In the genomic region with DNA sequence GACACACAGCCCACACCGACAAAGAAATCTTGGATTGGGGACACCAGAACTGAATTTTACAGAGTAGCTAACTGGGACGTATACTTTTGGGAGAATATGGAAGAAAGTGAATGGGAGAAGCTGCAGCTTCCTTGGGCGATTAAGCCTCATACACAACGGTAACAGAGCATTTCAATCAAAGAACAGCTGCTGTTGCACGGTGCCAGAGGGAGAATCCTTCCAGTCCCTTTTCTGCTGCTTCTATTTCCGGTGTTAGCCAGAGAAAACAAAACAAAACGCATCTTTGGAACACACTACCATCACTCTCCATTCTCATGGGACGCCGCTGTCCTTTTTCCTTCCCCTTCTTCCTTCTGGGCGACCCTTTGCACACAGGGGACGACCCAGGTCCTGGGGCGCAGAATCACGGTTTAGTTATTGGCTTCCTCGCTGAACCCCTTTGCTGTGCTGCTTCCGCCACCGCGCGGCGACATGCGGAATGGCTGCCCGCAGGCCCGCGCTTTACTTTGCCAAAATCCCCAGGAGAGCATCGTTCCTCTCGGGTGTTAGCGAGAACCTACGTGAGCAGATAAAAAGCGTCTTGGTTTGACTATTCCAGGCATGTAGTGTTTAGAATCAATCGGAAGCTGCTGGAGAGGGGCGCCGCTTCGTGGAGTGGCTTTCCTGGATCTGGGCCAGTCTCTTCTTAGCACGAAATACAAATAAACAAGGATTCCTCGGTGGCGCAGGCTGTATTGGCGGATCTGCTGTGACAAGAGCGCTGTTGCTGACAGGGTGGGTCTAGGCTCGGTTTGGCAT, we compare ENCODE assay signal across 8 mouse cellular contexts.
DNase-seq lines count a peak whose midpoint lies in the region; ATAC-seq and TF ChIP-seq lines count a peak whose summit lies in the region.

No protein-coding gene starts in this region.

- peak overlapping the region; percentile 67 for H3K4me2 ChIP-seq in embryonic facial prominence, embryonic 11.5 days (ENCODE audit: low read depth, low read length)
- peak overlapping the region; percentile 57 for H3K4me2 ChIP-seq in midbrain, embryonic 11.5 days

- intact Hi-C loops in left cerebral cortex, postnatal 4 days (cut with DNase I): loop anchor here (5.0 kb wide), 1 partner anchor 1087 kb away; no protein-coding TSS in a partner anchor

- 10% methylated on average over 38 of the region's 38 CpGs for WGBS in thymus, adult 2 months
- WGBS in embryonic facial prominence, embryonic 11.5 days: 4% methylated on average over 38 of the region's 38 CpGs
- WGBS in midbrain, embryonic 11.5 days: 3% methylated on average over 38 of the region's 38 CpGs

- H3K27me3 ChIP-seq in thymus, adult 2 months (ENCODE audit: control insufficient read depth, insufficient read depth, low read length): no peaks in the 10 kb centered on the region
- H3K27me3 ChIP-seq in embryonic facial prominence, embryonic 11.5 days (ENCODE audit: control insufficient read depth, insufficient read depth, low read length): no peaks in the 10 kb centered on the region
- 0 out of 2 replicates have a peak, but pooled peaks cover 2% of the 10 kb centered on the region for H3K27me3 ChIP-seq in midbrain, embryonic 11.5 days (ENCODE audit: control insufficient read depth, insufficient read depth, low read length)

- no peak overlapping the region for H3K4me3 ChIP-seq in thymus, adult 2 months (ENCODE audit: control insufficient read depth, insufficient read depth, low read length)
- peak overlapping the region; percentile 38 for H3K4me3 ChIP-seq in embryonic facial prominence, embryonic 11.5 days (ENCODE audit: low read depth, low read length)
- peak overlapping the region; percentile 35 for H3K4me3 ChIP-seq in midbrain, embryonic 11.5 days (ENCODE audit: low read depth, low read length)

- no peak overlapping the region for H3K27ac ChIP-seq in thymus, adult 2 months (ENCODE audit: control insufficient read depth, insufficient read depth, low read length)
- H3K27ac ChIP-seq in embryonic facial prominence, embryonic 11.5 days (replicated peaks; ENCODE audit: low read depth, low read length): no peak overlapping the region
- peak overlapping the region; percentile 14; the same call in 1 of the 2 replicates for H3K27ac ChIP-seq in midbrain, embryonic 11.5 days (ENCODE audit: low read depth, low read length)

- no peak for TF ChIP-seq POLR2A in thymus, adult 2 months (IDR thresholded peaks at IDR 0.05; ENCODE audit: control insufficient read depth, extremely low read depth, insufficient read depth, low read length, poor library complexity)

- peak overlapping the region; percentile 52 for H3K9ac ChIP-seq in embryonic facial prominence, embryonic 11.5 days (replicated peaks; ENCODE audit: low read length)
- peak overlapping the region; percentile 61 for H3K9ac ChIP-seq in midbrain, embryonic 11.5 days (ENCODE audit: low read length)

- ATAC-seq in embryonic facial prominence, embryonic 11.5 days (replicated peaks; ENCODE audit: insufficient number of reproducible peaks, low FRiP score, low TSS enrichment, low read depth): peak; percentile 74
- ATAC-seq in midbrain, embryonic 11.5 days (ENCODE audit: low FRiP score): peak; percentile 90

- peak; percentile 87 for TF ChIP-seq CTCF in thymus, adult 2 months (IDR thresholded peaks at IDR 0.05; ENCODE audit: borderline replicate concordance, control insufficient read depth, extremely low read depth, insufficient read depth, low read length, poor library complexity)

- H3K9me3 ChIP-seq in embryonic facial prominence, embryonic 11.5 days (replicated peaks; ENCODE audit: control insufficient read depth, low read length): no peaks in the 10 kb centered on the region
- H3K9me3 ChIP-seq in midbrain, embryonic 11.5 days (ENCODE audit: control insufficient read depth, low read length): no peaks in the 10 kb centered on the region

- peak; percentile 60 for DNase-seq in thymus, adult 2 months
- DNase-seq in thymus, adult 18-20 months: no peak
- peak; percentile 90 for DNase-seq in embryonic facial prominence, embryonic 11.5 days (ENCODE audit: low spot score)
- DNase-seq in heart, adult 18-20 months: peak; percentile 82 to 88
- peak; percentile 38 for DNase-seq in kidney, adult 11 months
- DNase-seq in left cerebral cortex, postnatal 4 days: peak; percentile 87
- DNase-seq in midbrain, embryonic 11.5 days (ENCODE audit: low spot score, missing footprints): peak; percentile 98
- peak; percentile 85 for DNase-seq in right cerebral cortex, postnatal 4 days

- H3K4me1 ChIP-seq in thymus, adult 2 months (replicated peaks; ENCODE audit: control insufficient read depth, insufficient read depth, low read length): no peaks in the 10 kb centered on the region; the same call in 1 of the 2 replicates
- H3K4me1 ChIP-seq in embryonic facial prominence, embryonic 11.5 days (ENCODE audit: control insufficient read depth, insufficient read depth, low read length): no peaks in the 10 kb centered on the region
- 0 out of 2 replicates have a peak, but pooled peaks cover 5% of the 10 kb centered on the region for H3K4me1 ChIP-seq in midbrain, embryonic 11.5 days (ENCODE audit: control insufficient read depth, insufficient read depth, low read length)

- H3K36me3 ChIP-seq in thymus, adult 2 months (ENCODE audit: control insufficient read depth, insufficient read depth, low read length): no peaks in the 10 kb centered on the region
- H3K36me3 ChIP-seq in embryonic facial prominence, embryonic 11.5 days (replicated peaks; ENCODE audit: control insufficient read depth, insufficient read depth, low read depth, low read length): no peaks in the 10 kb centered on the region
- H3K36me3 ChIP-seq in midbrain, embryonic 11.5 days (ENCODE audit: control insufficient read depth, insufficient read depth, low read length): no peaks in the 10 kb centered on the region

Comparison
In these comparisons a context has a peak if more than half of its experiments do, and no peak if none do; other contexts are left out.
1. DNase-seq: peak in thymus, adult 2 months (single experiment), embryonic facial prominence, embryonic 11.5 days (single experiment), heart, adult 18-20 months (2 of 2), kidney, adult 11 months (single experiment), left cerebral cortex, postnatal 4 days (single experiment), midbrain, embryonic 11.5 days (single experiment) and right cerebral cortex, postnatal 4 days (single experiment); none in thymus, adult 18-20 months (0 of 2).